Mouse (Mus musculus) layer of hippocampus, adult 2 months (tissue): ENCODE results near the gene Mitf. TPM values are rescaled to one million over a fixed set of nuclear protein-coding genes. Genes with fewer than 3 reads are reported as not detected.

ENCODE experiments used
- DNase-seq, 2 experiments: peaks; one replicate each; pipeline ENCODE4 v3.0.0; 2022; ENCODE audit warnings: low spot score in 2 of 2
- H3K27ac ChIP-seq: fragments of 200-600 bp; 2 replicates; pipeline ENCODE4 v1.8.1; 2022
- H3K4me3 ChIP-seq: fragments of 200-600 bp; 2 replicates; pipeline ENCODE4 v1.8.1; 2022; ENCODE audit warnings: mild to moderate bottlenecking
- CTCF ChIP-seq: fragments of 200-600 bp; conservative IDR thresholded peaks from 2 replicates; pipeline ENCODE4 v1.8.1; 2022; ENCODE audit warnings: antibody characterized with exemption, mild to moderate bottlenecking, moderate library complexity
- total RNA-seq, 2 experiments: library from RNA; stranded (reverse); gene quantifications; 2 replicates each; pipeline ENCODE4 v1.2.3; 2021

The Mitf gene
- total RNA-seq, 2 experiments from 2014 or later, result 7.2 to 7.9 TPM

DNA sequence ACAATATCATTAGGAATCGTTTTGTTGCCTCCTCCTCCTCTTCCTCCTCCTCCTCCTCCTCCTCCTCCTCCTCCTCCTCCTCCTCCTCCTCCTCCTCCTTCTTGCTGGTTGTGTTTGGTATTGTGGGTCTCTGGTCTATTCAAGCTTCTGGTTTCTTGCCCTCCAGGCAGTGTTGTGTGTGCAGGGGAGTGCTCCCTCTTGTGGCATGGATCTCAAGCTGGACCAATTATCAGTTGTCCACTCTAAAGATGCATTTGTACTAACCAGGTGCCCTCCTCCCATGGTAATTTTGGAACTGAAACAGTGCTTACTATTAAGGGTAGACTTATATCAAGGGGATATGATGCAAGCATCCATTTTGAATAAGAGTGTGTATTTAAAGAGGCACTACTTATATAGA lies 14.7 kb upstream of the Mitf start:
- DNase-seq, result no peak
- TF ChIP-seq CTCF, result peak; percentile 68
- H3K4me3 ChIP-seq, result no peak overlapping the region
- H3K27ac ChIP-seq, result no peak overlapping the region

DNA sequence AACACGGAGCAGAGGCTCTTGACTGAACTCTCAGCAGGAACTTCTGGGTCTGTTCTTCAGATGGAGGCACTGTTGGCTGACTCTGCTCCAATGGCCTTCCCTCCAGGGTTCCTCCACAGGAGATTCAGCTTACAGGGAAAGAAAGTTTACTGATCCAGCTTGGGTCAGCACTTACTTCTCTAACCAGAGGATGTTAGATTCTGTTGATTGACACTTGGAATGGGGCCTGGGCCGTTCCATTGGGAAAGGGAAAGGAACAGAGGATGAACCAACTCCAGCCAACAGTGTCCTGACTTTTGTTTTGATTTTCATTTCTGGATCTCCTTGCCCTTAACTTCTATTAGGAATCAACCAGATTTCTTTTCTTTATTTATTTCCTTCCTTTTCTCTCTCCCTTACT lies 11.7 kb upstream of the Mitf start:
- no peak overlapping the region for H3K27ac ChIP-seq
- H3K4me3 ChIP-seq, result no peak overlapping the region
- DNase-seq, result no peak
- TF ChIP-seq CTCF, result no peak

DNA sequence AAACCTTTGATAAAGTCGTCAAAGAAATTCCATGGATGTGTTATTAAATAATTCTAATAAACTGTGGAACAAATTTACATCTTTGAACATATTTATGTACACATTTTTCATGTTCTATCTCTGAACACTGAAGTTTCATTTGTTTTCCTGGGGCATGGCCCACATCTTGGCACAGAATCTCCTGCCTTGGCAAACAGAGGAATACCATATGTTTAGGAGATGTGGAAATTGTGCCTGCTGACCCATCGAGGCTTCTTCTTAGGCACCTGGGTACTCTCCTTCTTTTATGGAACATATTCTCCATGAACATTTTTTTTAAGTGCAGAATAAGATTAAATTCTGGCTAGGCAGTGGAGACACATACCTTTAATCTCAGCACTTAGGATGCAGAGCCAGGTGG lies 6.2 kb upstream of the Mitf start:
- no peak overlapping the region for H3K27ac ChIP-seq
- TF ChIP-seq CTCF, result no peak
- DNase-seq, result no peak
- H3K4me3 ChIP-seq, result no peak overlapping the region

DNA sequence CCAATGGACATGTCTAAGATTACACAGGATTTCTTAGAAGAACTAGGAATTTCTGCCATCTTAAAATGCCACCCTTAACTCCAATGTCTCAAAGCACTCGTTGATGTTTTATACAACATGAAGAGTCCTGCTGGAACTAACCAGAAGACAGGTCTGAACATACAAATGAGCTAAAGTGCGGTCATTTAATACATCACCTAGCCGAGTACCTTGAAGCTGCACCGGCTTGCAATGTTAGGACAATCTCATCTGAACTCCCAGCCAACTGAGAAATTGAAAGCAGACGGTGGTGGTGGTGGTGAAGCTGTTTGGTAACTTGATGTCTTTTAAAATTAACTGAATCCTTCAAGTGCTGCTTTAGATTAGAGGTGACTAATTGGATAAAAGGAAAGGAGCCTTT lies 801 bp upstream of the Mitf start:
- H3K27ac ChIP-seq, result peak overlapping the region; percentile 77
- H3K4me3 ChIP-seq, result peak overlapping the region; percentile 94
- no peak for DNase-seq
- no peak for TF ChIP-seq CTCF

DNA sequence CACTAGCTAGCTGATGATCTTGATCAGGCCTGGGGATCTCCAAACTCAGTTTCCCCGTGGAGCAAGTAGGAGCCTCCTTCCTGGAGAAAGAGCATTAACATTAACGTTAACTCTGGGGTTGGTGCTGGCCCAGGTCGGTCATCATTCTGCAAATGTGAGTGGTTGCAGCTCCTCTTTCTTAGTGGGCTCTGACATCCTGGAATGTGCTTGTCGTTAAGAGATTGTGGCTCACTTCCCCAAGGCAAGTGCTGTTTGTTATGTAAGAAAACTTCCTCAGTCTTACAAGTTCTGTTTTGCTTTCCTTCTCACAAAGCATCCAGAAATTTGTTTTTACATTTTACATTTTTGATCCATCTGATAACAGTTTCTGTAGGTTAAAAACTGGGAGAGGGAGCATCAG lies 7.3 kb downstream of the Mitf start:
- no peak for TF ChIP-seq CTCF
- Histone ChIP-seq H3K4me3 (no peak overlapping the region), H3K27ac (no peak overlapping the region)
- DNase-seq, result no peak

DNA sequence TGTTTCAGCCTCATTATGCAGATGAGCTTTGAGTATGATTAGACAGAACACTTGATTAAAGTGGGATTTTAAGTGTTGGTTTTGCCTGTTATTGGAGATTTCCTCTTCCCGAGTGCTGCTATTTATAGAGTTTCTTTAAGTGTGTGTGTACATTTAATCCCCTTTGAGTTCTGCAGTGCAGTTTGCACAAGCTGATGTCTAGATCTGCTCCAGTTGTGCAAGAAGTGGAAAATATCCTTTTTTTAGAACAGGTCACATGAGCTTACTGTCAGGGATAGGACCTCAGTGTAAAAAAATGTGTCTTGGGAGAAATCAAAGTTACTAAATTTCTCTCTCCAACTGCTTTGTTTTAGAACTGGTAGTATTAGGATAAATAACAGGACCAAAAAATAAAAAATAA lies 8.9 kb downstream of the Mitf start:
- H3K27ac ChIP-seq, result no peak overlapping the region
- TF ChIP-seq CTCF, result no peak
- no peak overlapping the region for H3K4me3 ChIP-seq
- no peak for DNase-seq

DNA sequence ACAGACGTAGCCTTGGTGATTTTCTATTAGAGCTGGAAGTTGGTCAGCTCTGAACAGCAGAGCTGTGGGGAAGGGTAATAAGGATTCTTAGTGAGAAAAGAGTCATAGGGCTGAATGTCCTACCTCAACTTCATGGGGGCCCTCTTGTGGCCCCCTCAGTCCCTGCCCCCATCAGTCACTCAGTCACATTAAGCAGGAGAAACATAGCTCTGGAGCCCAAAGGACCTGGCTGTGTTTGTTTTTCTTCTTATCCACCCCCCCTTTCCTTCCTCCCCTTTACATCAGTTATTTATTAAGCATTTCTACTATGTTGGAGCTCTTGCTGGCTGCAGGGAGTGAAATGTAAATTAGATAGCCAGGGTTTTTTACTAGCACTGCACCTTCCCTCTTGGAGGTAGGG lies 10.0 kb downstream of the Mitf start:
- no peak for TF ChIP-seq CTCF
- DNase-seq, result no peak
- Histone ChIP-seq H3K27ac (no peak overlapping the region), H3K4me3 (no peak overlapping the region)

DNA sequence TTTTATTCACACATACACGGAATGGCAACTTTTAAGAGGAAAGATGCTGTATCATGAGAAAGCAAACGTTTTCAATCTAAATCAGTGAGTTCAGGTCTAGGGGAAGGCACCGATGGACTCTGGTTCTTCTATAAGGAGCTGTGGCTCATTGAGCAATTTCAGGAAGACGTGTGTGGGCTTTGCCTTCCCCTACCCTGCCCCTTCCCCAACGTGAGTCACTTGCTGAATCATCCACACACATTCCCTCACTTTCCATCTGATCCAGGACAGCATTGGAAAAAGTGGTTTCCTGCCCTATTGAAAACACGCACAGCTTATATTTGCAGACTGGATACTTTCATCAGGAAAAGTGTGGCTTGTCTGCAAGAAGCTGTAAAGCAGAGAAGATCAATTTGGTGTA lies 11.3 kb downstream of the Mitf start:
- H3K4me3 ChIP-seq, result no peak overlapping the region
- no peak for TF ChIP-seq CTCF
- no peak overlapping the region for H3K27ac ChIP-seq
- DNase-seq, result no peak

DNA sequence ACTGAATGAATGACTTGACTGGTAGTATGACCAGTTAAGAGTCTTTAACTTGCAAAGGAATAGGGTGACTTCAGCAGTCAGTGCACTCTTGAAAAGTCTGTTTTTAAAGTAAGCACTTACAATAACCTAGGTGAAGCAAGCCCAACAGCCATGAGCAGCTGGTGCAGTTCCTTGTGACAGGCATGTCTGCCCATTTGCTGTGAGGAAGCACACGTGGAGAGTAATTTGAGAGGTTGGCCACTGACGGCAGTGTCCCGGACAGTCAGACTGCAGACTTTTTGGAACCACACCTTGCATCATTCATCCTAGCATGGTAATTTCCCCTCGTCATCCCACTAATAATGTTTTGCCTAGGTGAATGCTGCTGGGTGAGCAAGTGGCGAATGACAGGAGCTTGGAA lies 12.1 kb downstream of the Mitf start:
- no peak overlapping the region for H3K27ac ChIP-seq
- DNase-seq, result no peak
- no peak for TF ChIP-seq CTCF
- no peak overlapping the region for H3K4me3 ChIP-seq

DNA sequence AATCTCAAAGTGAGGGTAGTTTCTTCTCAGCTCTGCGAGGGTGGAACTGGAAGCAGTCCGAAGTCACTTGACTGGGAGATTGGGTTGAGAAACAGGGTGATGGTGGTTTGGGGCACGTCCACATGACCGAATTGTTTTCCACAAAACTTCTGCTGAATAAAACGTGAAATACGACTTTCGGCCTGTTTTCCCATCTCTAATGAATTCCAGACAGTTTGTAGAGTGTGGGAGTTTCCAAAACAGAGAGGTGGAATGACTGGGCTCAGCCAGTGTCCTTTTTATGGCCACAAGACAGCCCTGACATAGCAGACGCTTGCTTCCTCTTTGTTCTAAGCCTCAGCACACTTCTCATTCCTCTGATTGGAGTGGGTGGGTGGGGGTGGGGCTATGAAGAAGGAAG lies 13.7 kb downstream of the Mitf start:
- Histone ChIP-seq H3K4me3 (no peak overlapping the region), H3K27ac (peak overlapping the region; percentile 5; the same call in 1 of the 2 replicates)
- DNase-seq, result no peak
- TF ChIP-seq CTCF, result no peak

DNA sequence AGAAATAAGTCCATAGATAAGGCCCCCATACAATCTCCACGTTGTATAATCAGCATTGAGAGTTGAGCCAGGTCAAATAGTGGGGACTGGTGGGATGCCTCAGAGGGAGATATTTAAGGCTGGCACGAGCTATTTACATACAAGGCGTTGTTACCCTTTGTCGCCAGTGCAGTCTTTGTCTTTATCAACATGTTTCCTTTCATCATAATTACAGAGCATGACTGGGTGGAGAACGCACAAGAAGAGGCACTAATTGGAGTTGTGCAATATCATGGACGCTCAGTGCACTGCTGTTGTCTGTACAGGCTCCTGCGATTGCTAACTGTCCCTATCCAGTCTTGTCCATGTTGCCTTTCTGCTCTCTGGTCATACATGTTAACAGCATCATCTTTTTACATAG lies 15.0 kb downstream of the Mitf start:
- no peak overlapping the region for H3K4me3 ChIP-seq
- TF ChIP-seq CTCF, result no peak
- DNase-seq, result no peak
- no peak overlapping the region for H3K27ac ChIP-seq

DNA sequence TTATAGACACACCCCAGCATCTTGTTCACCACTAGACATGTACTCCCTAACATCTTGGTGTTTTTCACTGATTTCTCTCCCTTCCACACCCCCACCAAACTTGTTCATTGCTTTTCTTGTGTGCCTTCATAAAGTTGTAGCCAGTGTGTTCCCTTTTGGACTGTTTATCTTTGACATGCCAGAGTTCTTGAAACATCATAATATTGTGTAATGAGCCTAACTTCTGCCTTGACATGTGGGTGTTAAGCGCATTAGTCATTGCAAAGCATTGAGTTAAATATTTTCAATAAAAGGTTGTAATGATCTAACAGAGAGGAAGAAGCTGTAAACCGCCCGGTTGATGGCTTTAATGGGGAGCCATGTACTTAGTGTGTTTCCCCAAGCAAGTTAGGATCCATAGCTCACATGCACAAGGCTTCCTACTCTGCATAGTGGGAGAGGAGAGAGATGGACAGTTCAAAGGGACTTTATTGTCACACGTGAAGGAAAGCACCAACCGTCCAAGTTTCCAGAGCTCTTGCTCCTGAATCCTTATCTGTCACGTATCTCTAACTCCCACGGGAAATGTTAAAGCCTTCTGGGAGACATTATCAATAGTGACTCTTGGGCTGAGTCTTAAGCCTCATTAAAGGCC lies 19.9 kb downstream of the Mitf start:
- Histone ChIP-seq H3K27ac (no peak overlapping the region), H3K4me3 (no peak overlapping the region)
- no peak for TF ChIP-seq CTCF
- DNase-seq, result no peak

DNA sequence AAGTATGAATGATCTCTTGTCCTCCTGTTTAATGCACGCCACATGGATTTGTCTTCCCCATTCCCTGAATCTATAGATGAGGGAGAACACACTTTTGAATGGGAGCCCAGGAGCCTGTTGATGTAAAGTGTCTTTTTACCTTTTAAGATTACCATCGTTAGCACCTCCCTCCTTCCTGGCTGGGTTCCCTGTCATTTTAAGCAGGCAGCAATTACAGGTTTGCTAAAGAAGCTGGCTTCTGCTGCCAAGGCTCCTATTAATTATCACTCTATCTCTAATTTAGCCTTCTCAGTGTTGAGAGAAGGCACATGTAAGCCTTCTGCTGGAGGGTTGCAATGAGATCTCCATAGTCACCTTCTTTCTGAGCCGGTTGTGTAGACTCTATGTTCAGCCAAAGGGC lies 21.2 kb downstream of the Mitf start:
- DNase-seq, result no peak
- H3K4me3 ChIP-seq, result no peak overlapping the region
- H3K27ac ChIP-seq, result no peak overlapping the region
- TF ChIP-seq CTCF, result no peak

DNA sequence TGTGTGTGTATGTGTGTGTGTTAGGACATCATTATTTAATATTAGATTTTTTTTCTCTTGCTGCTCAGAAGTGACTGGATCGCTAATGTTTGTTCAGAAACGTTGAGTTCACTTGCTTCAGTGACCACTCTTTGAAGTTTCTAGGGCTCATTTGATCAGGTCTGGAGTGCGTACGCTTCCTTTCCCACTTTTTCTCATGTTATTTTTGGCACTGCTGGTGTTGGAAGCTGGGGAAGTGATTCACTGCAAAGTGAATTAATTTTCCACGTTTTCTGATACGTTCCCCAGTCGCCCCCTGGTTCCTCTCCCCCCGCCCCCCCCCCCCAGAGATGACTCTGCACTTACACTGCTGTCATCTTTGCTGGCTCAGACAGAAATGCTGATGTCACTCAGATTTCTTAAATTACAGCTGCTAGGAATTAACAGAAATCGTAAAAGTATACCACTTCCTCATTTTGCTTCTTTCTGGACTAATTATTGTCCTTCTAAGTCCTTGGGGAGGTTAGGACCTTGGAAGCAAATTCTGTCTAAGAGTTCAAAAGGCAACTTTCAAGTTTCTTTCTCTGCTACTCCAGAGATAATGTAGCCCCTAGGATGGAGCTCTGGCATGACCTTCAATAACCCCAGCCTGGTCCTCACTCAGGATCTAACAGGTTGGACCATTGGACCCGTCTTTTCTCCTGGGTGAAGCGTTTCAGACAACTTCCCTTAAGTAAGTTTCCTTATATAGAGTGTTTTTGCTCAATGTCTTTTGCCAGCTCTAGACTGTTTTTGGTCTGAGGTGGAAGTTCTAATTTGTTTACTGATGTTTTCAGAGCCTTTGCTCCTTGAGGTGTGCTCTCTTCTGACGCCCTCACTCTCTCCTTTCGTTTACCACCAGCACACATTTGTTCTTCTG lies 22.2 kb downstream of the Mitf start:
- no peak for TF ChIP-seq CTCF
- H3K4me3 ChIP-seq, result no peak overlapping the region
- no peak for DNase-seq
- no peak overlapping the region for H3K27ac ChIP-seq
